Mouse (Mus musculus): ENCODE data around the gene Pih1d1.

DNA sequence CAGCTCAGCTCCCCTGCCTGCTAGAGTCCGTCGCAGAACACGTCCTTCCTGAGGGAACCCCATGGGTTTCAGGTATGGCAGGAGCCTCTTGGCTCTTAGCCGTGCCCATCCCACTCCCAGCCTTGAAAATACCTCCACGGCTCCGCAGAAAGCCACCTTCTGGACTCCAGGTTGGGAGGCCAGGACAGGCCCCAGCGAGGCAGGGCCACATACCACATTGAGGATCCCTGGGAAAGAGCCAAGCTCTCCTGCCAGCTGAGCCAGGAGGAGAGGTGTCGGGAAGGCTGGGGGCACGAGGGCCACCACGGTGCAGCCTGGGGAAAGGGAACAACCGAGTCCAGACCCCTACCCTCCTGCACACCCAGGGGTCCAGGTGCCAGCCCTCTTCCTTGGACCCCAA lies 6.8 kb upstream of the Pih1d1 start:
- TF ChIP-seq POLR2A (IDR thresholded peaks at IDR 0.05; ENCODE audit: low read depth, low read length) (no peak), CTCF (IDR thresholded peaks at IDR 0.05; ENCODE audit: extremely low read depth, insufficient read depth, insufficient read length, insufficient replicate concordance) (no peak)
